Mouse (Mus musculus) T-helper 2 cell (primary cell): ENCODE results near the gene Olfr1507.

Experiments used
- in situ Hi-C: fragments of 300-600 bp; cut with MboI, MseI; formaldehyde crosslinking; loops from one replicate; pipeline ENCODE4 v1.15.1; 2025; ENCODE audit warnings: high pct_unique_total_duplicates

The Olfr1507 gene

GRCm38 (mm10) chr14:52495516-52495915 lies at the start of gene Olfr1507:
Olfr1507 (minus strand) TSS chr14:52495749.
- in situ Hi-C loops = no loop called here

- in situ Hi-C loops = no loop called here
These were observed 37.8 kb upstream of the Olfr1507 start for GRCm38 (mm10) chr14:52533336-52533735.

GRCm38 (mm10) chr14:52524952-52525351 lies 29.4 kb upstream of the Olfr1507 start:
- in situ Hi-C loops = no loop called here

- in situ Hi-C loops = no loop called here
These were observed 28.2 kb downstream of the Olfr1507 start, which contains the start of gene Olfr1508 for GRCm38 (mm10) chr14:52467395-52467794. Olfr1508 (minus strand) TSS chr14:52467495.

- in situ Hi-C loops = no loop called here
These were observed 29.8 kb downstream of the Olfr1507 start for GRCm38 (mm10) chr14:52465738-52466137.

GRCm38 (mm10) chr14:52461928-52462327 lies 33.6 kb downstream of the Olfr1507 start:
- in situ Hi-C loops = no loop called here

GRCm38 (mm10) chr14:52451138-52451537 lies 44.4 kb downstream of the Olfr1507 start:
- in situ Hi-C loops = no loop called here

GRCm38 (mm10) chr14:52442690-52443089 lies 52.9 kb downstream of the Olfr1507 start, which contains the start of gene Olfr1509:
Olfr1509 (plus strand) TSS chr14:52442990.
- in situ Hi-C loops = no loop called here
